Mouse (Mus musculus) lung, adult 18-20 months (tissue): ENCODE measurements at regions not wholly inside any gene's neighbourhood (a gene's known extent, or its start where the extent isn't known, plus 50 kb on each side); places are given as distances from the start of the nearest gene placed in this dataset.

Experiments used
- DNase-seq, 2 experiments: peaks; one replicate each; pipeline ENCODE4 v3.0.0; 2022; ENCODE audit warnings: mixed read lengths in 2 of 2

DNA sequence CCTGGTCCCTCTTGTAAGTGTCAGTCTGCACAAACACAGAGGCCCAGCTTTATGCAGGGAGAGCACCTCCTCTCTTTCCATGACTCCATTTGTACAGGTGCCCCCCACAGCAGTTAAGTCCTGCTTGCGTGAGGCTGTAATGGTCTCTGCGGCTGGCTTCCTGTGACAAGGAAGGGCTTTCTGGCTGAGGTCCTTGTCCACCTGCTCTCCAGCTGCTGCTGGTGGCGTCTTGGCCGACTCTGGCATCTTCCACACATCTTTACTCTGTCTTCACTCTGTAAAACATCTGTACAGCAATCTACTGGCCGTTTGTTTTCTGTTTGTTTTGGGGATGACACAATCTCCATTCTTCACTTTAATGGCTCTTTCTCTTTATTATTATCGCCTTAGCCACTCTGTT is 60.8 kb downstream of the Rpusd4 start:
- no peak for DNase-seq

DNA sequence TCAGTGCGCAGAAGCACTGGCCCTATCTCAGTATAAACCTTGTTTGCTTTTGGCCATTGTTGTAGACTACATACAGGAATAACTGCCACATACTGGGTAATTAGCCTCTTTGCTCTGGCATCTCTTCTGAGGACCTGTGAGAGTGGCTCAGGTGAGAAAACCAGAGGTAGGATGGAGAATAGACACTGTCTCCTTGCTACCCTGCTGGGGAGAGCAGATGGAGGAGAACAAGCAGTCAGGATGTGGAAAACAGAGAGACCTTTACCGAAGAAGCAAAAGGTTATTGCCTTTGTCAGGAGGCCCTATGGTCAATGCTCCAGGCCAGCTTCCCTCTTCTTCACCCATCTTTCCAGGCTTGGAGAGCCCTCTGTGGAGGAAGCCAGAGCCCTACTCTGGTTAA is 62.7 kb downstream of the Rpusd4 start:
- DNase-seq, result no peak

DNA sequence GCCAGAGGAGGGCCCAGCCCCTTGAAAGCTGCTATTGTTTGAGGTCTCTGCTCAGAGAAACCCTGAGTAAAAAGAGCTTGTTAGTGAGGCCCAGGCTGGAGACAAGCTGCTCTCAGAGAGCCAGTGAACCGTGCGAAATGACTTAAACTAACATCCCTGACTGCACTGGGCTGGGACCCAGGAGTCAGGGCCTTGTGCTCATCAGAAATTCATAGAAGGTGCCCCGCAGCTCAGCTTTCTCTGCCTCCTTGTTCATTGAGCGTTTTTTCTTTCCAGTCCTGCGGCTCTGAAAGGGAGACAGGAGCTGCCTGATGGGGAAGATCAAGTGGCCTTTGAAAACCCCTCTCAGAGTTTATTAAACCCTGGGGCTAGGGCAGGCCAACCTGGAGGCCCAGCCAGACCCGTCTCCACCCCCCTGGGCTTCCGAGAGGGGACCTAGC is 63.6 kb downstream of the Rpusd4 start:
- DNase-seq, result no peak

DNA sequence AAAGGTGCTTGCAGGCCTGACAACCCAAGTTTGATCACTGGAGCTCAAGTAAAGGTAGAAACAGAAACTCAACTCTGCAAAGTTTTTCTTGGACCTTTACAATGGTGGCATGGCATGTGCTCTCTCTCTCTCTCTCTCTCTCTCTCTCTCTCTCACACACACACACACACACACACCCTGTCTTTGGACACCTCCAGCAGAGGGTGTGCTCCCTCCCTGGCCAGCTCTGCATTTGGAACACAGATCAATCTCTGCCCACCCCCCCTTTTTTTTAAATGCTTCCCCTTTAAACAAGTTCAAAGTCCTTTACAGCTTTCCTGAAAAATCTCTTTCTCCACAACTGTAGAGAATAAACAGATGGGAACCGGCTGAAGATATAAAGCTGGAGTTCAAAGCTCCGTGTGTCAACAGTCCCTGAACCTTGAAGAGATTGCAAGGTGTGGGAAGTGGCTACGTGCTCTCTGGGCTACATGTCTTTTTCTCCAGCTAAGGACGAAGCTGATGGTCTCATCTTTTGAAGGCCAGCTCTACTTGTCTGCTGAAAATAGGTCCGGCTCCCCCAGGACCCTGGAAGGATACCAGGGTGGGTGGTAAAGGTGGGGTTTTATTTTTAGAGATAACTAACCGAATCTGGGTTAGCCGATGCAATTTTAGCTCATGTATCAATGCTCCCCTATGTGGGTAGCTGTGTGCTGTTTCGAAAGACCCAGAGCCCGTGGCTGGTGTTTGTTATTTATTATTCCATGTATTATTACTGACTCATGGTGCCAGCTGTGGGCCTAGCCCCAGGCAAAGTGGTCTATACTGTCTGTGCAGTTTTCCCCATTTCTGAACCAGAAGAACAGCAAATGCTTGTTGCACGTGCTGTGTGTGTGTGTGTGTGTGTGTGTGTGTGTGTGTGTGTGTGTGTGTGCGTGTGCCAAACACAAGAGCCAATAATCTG is 65.3 kb downstream of the Rpusd4 start:
- DNase-seq, result no peak

DNA sequence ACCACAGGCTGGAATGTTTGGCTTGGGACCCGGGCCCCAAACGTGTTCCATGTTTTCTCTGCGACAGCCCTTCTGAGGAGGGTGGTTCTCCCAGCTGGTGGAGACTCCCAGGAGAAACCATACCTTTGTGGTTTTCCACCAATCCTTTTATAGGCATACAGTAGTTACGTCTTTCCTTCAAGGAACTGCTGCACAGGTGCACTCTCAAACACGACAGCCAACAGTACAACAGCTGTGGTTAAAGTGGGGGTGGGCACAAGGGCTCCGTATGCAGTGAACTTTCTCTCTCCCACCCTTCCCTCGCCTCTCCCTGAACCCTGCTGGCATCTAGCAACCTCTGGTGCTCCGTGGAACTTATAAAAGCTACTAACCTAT is 66.0 kb downstream of the Rpusd4 start:
- DNase-seq, result no peak

DNA sequence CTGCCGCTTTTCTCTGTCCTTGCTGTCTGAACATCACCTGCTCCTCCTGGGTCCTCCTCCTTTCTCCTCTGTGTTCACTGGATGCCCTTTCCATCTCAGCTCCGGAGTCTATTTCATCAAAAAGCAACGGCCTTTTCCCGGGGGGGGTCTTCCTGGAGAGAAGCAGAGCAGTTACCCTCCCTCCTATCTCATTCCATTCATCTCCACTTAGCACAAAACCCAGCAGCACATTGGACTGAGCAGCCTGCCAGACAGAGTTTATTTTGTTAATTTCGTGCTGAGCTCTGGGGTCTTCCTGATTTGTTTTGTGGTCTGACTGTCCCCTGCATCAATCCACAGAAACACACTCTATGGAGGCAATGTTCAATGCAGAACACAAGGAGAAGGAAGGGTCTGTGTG is 66.9 kb downstream of the Rpusd4 start:
- no peak for DNase-seq

DNA sequence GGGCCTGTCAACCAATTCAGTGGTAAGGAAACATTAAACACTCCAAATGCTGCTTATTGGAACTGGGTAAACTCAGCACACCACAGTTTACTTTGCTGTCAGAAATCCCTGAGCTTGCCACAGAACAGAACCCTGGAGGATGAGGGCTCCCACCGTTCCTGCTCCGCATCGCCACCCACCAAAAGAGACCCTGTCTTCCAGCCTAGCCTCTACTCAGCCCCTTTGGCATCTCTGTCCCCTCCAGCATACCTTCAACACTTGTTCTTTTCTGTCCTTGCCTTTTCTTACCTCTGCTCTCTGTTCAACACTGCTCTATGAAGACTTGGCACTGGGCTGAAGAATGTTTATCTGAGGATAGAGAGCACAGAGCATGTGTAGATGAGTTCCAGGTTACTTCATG is 67.5 kb downstream of the Rpusd4 start:
- DNase-seq, result no peak

DNA sequence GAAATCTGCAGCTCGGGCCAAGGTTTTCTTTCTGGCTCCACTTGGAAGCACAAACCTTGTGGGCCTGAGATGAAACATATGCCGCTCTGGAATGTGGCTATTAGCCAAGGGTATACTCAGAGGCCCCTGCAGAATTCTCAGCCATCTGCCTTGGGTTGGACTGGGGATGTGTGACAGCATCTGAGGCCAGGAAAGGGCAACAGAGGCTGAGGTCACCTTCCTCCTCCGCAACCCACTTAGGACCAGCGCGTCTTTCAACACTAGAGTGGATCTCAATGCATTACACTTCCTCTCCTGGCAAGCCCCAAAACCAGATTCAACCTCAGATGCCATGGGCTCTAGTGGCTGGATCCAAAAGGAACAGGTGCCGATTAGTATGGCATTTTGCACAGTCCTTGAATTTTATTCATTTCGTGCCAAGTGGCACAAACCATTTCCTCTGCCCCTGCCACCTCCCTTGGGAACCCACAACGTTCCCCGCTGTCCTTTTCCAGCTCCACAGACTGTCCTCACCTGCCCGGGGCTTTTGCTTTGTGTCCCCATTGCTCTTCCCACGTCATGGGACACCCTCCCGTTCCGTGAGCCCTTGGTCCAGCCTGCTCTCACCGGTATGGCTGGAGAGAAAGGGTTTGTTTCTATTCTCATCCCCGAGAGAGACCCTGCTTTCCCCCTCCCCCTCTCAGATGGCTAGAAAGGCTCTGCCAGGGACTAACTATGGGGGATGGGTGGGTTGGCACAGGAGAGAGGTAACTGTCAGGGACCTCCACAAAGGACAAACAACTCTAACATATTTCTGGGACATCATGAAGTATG is 68.4 kb downstream of the Rpusd4 start:
- DNase-seq, result peak; percentile 30 to 41

DNA sequence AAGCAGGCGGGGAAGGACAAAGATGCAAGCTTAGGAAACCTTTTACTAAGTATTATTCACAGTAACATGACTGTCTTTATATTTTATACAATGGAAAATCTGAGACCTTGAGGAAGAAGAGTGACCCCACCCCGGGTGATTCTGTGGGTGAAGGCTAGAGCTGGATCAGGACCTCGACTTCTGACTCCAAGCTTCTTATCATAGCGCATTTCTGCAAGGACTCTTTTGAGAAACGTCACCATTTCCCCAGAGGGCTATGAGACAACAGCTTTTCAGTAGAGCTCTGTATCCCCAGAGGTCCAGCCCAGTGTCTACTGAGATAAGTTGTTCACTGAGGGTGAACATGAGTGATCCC is 69.0 kb downstream of the Rpusd4 start:
- DNase-seq, result no peak

DNA sequence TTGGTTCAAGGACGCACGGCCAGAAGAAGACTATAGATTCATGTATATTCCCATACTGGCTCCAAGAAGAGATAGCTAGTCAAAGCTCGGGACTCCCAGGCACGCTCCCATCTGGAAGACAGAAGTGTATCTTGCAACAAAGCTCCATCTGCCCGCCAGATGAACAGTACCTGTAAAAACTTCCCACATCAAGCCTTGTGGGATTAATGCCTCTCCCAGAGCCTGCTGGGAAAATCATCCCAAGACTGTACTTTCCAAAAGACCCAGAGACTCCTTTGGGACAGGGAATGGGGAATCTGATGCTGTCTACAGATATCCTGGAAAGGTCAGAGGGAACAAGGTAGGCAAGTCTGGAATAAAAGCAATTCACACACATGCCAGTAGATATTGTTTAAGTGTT is 71.2 kb downstream of the Rpusd4 start:
- no peak for DNase-seq

DNA sequence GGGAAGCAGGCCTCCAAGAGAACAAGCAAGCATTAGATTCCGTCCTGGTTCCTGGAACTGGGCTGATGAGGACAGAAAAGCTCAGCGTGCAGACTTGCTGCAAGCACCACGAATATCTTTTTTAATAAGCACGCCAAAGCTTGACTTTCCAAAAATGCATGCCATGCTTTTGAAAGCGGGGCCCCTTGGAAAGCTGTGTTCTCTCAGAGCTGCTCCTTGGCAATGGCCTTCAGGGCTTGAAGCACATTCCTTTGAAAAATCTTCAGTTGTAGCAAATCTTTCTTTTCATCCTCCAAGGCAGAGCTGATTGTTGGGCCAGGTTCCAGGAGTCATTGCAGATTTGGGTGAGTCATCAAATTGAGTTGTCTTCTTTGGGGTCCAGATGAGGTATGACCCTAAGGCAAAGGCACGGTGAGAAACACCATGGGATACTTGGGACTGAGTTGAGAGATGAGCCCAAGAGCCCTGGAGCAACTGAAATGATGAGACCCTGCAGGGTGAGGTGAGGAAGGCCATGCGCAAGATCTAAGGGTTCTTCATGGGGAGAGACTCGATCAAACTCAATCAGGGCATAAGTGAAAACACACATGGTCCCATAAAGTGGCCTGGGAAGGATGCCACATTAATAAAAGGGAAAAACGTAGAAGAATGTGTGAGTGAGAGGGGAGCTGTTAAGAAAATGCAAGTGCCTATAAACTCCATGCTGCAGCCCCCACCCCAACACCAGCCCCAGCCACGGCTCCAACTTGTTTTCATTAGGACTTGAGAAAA is 72.0 kb downstream of the Rpusd4 start:
- no peak for DNase-seq

DNA sequence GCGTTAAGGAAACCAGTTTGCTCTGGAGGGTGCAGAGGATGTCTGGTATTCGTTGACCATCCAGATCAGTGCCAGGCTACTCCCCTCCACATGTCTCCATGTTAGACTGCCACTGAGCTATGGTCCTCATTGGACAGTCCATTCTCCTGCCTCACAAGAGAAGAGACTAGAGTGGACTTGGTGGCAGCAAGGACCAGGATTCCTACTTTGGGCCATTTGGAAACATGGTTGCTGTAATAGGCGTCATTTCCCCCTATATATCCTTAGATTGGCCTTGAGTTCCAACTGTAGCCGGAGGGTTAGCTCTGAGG is 72.6 kb downstream of the Rpusd4 start:
- DNase-seq, result no peak

DNA sequence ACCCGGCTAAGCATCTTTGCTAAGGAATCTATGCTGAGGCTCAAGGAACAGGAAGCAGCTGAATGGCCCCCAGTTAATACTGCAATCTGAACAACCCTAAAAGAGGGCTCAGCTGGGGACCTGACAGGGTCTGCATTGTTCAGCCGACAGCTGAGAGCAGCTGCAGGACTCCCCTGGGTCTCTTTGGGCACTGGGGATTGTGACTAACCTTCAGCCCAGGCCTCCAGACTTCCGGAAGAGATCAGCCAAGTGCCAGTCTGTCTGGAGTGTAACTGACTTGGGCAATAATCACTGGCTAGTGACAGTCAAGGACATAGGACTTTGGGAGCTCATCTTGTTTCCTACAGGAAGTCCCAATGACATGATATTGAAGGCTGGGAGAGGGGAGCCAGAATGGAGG is 73.1 kb downstream of the Rpusd4 start:
- no peak for DNase-seq

DNA sequence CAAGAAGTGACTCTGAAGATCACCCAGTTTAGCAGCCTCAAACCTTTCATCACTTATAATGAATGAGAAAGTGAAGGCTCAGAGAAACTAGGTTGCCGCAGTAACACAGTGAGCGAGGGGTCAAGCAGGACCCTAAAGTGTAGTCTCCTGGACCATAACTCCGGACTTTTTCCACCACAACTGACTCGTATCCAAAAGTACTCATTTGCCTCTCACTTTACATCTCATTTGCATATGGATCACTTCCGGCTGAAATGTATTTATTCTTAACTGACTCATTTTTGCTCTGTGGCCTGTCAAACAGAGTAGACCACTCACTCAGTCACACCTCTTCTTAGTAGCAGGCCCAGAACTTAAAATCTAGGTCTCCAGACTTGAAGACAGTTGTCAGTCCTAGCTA is 73.7 kb downstream of the Rpusd4 start:
- no peak for DNase-seq

DNA sequence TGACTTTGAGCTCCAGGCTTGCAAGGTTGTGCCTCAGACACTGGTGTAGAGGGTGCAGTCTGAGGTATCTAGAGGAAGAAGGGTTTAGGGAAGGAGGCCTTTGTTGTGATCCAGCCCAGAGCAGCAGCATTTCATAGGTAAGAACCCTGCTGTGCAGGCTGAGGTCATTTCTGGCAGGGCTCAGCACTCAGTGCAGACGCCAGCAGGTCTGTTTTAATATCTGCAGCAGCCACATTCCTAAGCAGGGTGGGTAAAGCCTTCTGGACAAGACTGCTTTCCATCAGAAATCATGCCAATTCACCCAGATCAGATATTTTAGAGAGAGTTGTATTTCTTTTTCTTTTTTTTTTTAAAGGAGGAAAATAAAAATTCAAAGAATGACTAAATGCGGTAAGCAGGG is 74.8 kb downstream of the Rpusd4 start:
- DNase-seq, result peak; percentile 51 to 53

DNA sequence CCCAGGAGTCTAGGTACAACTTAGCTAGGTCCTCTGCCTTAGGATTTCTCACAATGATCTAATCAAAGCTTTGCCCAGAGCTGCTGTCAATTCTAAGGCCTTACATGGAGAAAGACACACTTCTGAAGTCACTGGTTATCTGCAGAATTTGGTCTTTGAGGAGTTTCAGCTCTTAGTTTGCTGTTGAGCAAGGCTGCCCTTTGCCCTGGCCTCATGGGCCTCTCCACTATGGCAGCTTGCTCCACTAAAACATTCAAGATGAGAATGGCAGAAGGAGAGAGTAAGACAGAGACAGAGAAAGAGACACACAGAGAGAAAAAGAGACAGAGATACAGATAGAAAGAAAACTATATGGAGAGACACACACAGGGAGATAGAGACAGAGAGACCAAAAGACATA is 75.7 kb downstream of the Rpusd4 start:
- no peak for DNase-seq

DNA sequence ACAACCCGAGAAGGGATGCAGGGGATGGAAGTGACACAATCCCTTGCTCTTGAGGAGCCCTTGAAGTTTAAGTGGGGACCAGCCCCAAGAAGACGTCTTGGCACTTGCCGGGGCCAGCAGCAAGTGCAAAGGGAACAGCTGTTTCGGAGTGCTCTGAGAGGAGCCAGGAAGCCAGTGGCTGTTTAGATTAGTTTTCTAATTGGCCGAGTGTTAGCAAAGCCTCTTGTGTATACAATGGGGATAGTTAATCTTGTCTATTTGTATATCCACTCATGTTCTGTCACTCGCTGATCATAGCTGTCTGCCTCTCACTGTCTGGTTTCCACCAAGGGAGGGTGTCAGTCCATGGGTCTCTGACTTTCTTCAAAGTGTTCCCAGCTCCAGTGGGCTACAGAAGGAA is 76.6 kb upstream of the Cdon start:
- DNase-seq, result no peak

DNA sequence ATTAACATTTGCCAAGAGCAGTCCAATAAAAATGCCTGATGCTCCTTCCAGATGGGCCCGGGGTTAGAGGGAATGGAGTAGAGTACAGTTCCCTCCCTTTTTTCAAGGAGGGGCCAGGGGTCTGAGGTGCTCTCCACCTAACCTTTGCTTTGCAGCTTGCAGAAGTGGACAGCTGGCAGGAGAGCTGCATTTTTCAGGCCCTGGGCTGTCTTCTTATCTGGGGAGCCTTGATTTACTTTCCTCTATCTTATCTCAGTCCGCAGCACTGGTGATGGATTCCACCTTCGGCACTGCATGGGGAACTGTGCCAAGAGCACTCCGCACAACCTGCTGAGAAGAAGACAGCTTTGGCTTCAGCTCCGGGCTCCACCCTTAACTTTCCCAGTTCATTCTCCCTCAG is 74.5 kb upstream of the Cdon start:
- peak in 1 of 2 experiments; percentile 33 for DNase-seq

DNA sequence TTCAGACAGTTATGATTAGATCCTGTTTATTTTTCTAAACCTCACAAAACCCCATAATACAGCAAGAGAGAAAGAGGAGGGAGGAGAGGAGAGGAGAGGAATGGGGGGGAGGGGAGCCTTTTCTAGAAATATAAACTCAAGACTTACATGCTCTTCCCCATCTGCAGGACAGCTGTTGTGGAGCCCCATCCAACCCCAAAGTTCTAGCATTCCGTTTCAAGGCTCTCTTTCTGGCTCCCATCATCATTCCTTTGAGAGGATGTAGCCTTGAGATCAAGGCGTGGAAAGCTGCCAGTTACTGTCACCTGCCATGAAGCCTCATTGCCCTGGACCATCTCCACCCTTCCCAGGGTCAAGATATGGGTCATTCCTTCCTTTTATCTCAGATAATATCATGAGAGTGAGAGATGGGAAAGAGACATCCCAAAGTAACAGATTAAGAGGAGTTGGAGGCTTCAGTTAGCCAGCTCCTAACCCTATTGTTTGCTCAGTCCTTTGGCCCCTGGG is 70.8 kb upstream of the Cdon start:
- no peak for DNase-seq

DNA sequence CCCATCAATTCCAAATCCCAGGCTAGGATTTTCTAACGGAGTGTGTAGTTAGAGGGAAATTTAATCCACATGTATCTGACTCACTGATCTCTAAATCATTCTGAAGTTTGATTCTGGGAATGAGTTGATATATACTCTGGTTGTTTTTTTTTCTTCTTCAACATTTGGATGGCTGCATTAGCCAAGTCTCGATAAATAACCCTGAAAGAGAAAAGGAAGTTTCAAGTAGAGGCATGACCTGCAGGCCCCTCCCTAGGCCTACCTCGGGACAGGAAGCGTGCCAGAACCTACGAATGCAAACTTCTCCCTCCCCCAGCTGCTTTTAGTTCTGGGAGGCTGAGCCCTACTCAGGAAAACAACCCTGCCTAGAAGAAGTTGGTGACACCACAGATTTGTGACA is 69.4 kb upstream of the Cdon start:
- DNase-seq, result no peak

DNA sequence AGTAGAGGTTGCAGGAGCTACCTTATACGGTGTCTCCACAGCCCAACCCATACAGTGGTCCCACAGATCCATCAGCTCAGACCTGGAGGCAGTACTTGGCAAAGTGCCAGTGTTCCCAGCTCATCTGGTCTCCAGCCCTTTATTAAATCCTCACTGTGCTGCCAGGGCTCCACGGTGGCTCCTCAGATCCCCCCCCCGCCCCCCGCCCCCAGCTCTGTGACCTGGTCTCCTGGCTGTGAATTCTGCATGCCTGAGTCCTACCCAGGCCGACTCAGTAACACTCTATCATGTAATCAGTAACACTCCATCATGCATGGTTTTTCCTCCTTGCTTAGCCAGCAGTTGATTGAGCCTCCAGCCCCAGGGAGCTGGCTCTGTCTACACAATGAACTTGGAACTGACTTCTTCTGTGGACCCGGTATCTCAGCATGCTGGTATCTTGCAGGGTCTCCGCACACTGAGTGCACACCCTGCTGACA is 66.2 kb upstream of the Cdon start:
- no peak for DNase-seq

DNA sequence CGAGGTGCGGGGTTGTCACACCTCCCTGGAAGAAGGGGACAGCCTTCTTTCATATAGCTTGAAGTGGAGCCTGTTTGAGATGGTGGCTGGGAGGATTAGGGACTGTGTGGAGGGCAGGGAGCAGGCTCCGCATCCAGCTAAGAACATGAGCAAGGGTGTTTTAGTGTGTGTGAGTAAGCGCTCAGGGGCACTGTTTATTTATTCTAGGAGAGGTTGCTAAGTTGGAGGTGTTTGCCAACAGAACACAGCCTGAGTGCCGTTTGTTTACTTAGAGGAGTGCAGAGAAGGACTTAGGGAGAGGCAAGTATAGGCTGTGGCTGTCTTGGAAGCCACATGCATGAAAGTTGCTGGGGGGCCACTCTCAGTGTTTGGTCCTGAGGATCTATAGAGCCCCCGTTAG is 61.2 kb upstream of the Cdon start:
- peak; percentile 46 to 69 for DNase-seq
